Mouse (Mus musculus): ENCODE results near the gene Snai3.

DNA sequence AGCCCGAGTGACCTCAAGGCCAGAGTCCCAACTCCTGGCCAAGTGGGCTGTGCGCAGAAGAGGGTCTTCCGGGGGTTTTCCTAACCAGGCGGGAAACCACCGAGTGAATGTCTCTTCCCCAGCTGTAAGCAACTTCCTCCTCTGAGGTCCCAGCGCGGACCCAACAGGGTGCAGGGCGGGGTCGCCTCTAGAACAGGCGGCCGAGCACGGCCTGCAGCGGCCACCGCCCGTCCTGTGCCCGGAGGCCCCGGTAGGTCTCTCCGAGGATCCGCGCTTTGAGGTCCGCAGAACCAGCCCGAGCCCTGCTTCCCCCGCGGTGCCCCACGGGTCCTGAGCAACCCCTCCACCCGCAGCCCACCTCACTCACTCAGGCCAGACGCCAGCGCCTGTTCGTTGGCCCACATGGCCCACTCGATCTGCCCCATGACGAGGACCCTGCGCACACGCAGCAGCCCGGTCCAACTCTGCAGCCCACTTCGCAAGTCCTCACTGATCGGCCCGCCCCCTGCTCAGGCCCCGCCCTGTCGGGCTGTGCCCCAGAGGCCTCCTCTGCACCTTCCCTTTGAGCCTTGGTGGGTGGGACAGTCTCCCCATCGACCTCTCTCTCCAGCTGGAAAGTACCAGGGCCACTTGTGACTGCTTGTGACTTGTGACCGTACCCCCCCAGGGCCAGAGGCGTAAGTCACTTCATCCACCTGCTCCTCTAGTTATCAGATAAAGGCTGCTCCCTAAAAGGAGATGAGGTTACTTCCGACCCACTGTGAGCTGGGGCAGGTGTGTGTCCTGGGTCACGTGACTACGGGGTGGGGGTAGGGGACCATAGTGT, 27.9 kb downstream of the Snai3 start, which contains the start of gene Cyba:
- TF ChIP-seq CTCF (IDR thresholded peaks at IDR 0.05; ENCODE audit: low read depth) (no peak), EP300 (IDR thresholded peaks at IDR 0.05; ENCODE audit: low read depth) (no peak)
